21 mouse cellular contexts compared by ENCODE assay signal in the genomic region with DNA sequence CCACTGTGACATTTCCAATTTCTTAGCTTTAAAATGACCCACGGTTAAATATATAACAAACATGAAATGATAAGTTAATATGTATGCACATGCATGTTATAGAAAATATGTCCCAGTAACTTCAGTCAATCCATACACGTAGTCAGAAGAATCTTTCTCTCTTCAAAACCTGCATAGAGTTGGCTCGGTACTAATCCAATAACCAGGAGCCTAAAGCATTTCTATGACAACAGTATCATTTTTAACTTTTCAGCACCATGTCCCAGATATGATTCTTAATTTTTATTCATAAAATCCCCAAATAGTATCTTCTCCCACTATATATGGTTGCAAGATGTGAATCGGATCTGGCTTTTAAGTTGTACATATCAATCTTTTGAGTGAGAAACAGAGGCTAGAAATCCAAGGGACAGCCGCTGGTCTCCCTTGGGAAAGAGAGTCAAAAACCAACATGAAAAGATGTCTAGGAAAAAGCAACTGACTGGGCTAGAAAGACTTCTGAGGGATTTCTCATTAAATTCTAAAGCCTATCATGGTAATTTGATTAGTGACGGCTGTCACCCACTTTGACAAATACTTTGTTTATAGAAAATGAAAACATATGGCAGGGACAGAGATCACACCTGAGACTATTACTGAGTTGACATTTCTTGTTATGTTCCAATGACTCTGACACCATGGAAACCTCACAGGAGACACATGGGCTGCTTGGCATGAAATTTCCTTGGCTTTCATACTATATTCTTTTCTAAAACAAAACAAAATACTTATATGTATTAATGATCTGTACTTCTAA.
A peak's percentile ranks its signal among the peaks of the same experiment; 100 is the strongest.
DNase-seq lines count a peak whose midpoint lies in the region; ATAC-seq and TF ChIP-seq lines count a peak whose summit lies in the region.
"Had no signal": no experiment of that assay in that cellular context is flagged by ENCODE, and none has a peak within 500 bp of the region (broad histone marks: within the 10 kb centered on the region; RNA-seq: fewer than 3 reads in every experiment).

No protein-coding gene starts in this region.

- 45% methylated on average over 6 of the region's 6 CpGs for WGBS in hindbrain, embryonic 14.5 days
- 27% methylated on average over 6 of the region's 6 CpGs for WGBS in midbrain, embryonic 14.5 days

- H3K4me3 ChIP-seq in hindbrain, embryonic 14.5 days (replicated peaks; ENCODE audit: low read length), result no peak overlapping the region
- H3K4me3 ChIP-seq in midbrain, embryonic 14.5 days (replicated peaks; ENCODE audit: low read depth, low read length), result no peak overlapping the region
- H3K4me3 ChIP-seq: forebrain, embryonic 15.5 days; heart, embryonic 12.5 days; stomach, embryonic 15.5 days had no signal

- no peak overlapping the region for H3K27ac ChIP-seq in hindbrain, embryonic 14.5 days
- no peak overlapping the region for H3K27ac ChIP-seq in midbrain, embryonic 14.5 days (replicated peaks; ENCODE audit: low read depth, low read length)
- H3K27ac ChIP-seq: forebrain, embryonic 15.5 days; kidney, postnatal 0 days; stomach, embryonic 15.5 days had no signal

- no peak overlapping the region for H3K4me2 ChIP-seq in hindbrain, embryonic 14.5 days (replicated peaks)
- no peak overlapping the region for H3K4me2 ChIP-seq in midbrain, embryonic 14.5 days (ENCODE audit: low read length)
- H3K4me2 ChIP-seq: forebrain, embryonic 15.5 days; heart, embryonic 12.5 days; stomach, embryonic 15.5 days had no signal

- H3K9ac ChIP-seq in hindbrain, embryonic 14.5 days, result no peak overlapping the region
- no peak overlapping the region for H3K9ac ChIP-seq in midbrain, embryonic 14.5 days (replicated peaks; ENCODE audit: low read length)
- H3K9ac ChIP-seq: forebrain, embryonic 15.5 days; heart, embryonic 12.5 days; stomach, embryonic 15.5 days had no signal

- H3K36me3 ChIP-seq in hindbrain, embryonic 14.5 days (replicated peaks; ENCODE audit: control insufficient read depth, insufficient read depth), result no peaks in the 10 kb centered on the region
- H3K36me3 ChIP-seq in midbrain, embryonic 14.5 days (ENCODE audit: control insufficient read depth, insufficient read depth, low read length), result no peaks in the 10 kb centered on the region
- H3K36me3 ChIP-seq: forebrain, embryonic 15.5 days; heart, embryonic 12.5 days; stomach, embryonic 15.5 days had no signal

- TF ChIP-seq POLR2A in brain, embryonic 14.5 days (IDR thresholded peaks at IDR 0.05; ENCODE audit: borderline replicate concordance, extremely low read depth, insufficient read depth, insufficient read length, poor library complexity, severe bottlenecking), result no peak

- peak; percentile 65; the same call in 1 of the 2 replicates for ATAC-seq in hindbrain, embryonic 14.5 days (ENCODE audit: low FRiP score)
- ATAC-seq in midbrain, embryonic 14.5 days (ENCODE audit: low FRiP score, low TSS enrichment), result peak; percentile 59; the same call in 1 of the 2 replicates
- ATAC-seq: forebrain, embryonic 15.5 days had no signal

- intact Hi-C loops in heart, postnatal 14 days (cut with DNase I), result no loop called here

- no peaks in the 10 kb centered on the region for H3K27me3 ChIP-seq in hindbrain, embryonic 14.5 days (ENCODE audit: control insufficient read depth, insufficient read depth, low read length)
- H3K27me3 ChIP-seq in midbrain, embryonic 14.5 days (ENCODE audit: control insufficient read depth, insufficient read depth, low read length), result no peaks in the 10 kb centered on the region
- H3K27me3 ChIP-seq: forebrain, embryonic 15.5 days; heart, embryonic 12.5 days; stomach, embryonic 15.5 days had no signal

- no peak for TF ChIP-seq CTCF in brain, embryonic 14.5 days (IDR thresholded peaks at IDR 0.05; ENCODE audit: borderline replicate concordance, extremely low read depth, insufficient read depth, insufficient read length)

- no peaks in the 10 kb centered on the region for H3K9me3 ChIP-seq in hindbrain, embryonic 14.5 days (ENCODE audit: control insufficient read depth, low read length)
- H3K9me3 ChIP-seq in midbrain, embryonic 14.5 days (ENCODE audit: control insufficient read depth, low read length), result no peaks in the 10 kb centered on the region
- H3K9me3 ChIP-seq: forebrain, embryonic 15.5 days; heart, embryonic 12.5 days; stomach, embryonic 15.5 days had no signal

- peak; percentile 60 for DNase-seq in brain, embryonic 14.5 days (ENCODE audit: low read depth)
- DNase-seq in embryo, embryonic 10.5 days (ENCODE audit: low spot score), result peak; percentile 27
- peak; percentile 49 for DNase-seq in hindbrain, embryonic 14.5 days (ENCODE audit: low spot score)
- peak; percentile 60 for DNase-seq in midbrain, embryonic 14.5 days
- DNase-seq in MN1 (ENCODE audit: low spot score), result no peak
- no peak for DNase-seq in kidney, adult 8-10 months
- DNase-seq in heart, postnatal 14 days, result no peak
- DNase-seq: adrenal gland, postnatal 25 days; cerebellum, adult 9-10 months; gastrocnemius, postnatal 10 days; heart, adult 11 months; heart, postnatal 10 days; kidney, adult 18-20 months; lung, postnatal 4 days; right cerebral cortex, adult 18-20 months; right cerebral cortex, postnatal 4 days; thymus, postnatal 25 days had no signal

- no peaks in the 10 kb centered on the region for H3K4me1 ChIP-seq in hindbrain, embryonic 14.5 days (replicated peaks; ENCODE audit: control insufficient read depth, insufficient read depth, low read length)
- H3K4me1 ChIP-seq in midbrain, embryonic 14.5 days (ENCODE audit: control insufficient read depth, insufficient read depth, low read length), result no peaks in the 10 kb centered on the region
- H3K4me1 ChIP-seq: forebrain, embryonic 15.5 days; heart, embryonic 12.5 days; stomach, embryonic 15.5 days had no signal

Comparison
In these comparisons a context has a peak if more than half of its experiments do, and no peak if none do; other contexts are left out.
1. DNase-seq: peak in brain, embryonic 14.5 days (single experiment), embryo, embryonic 10.5 days (single experiment), hindbrain, embryonic 14.5 days (single experiment) and midbrain, embryonic 14.5 days (single experiment); none in MN1 (single experiment), kidney, adult 8-10 months (0 of 2) and heart, postnatal 14 days (0 of 2).